Mouse (Mus musculus): Measurements from ENCODE around the gene Ffar1. TPM values are rescaled to one million over a fixed set of nuclear protein-coding genes. Genes with fewer than 3 reads are reported as not detected.

Ffar1 gene
- not detected in 2 replicates for polyA plus RNA-seq (2016; fragmentation: Nextera tagmentation; extraction: Ambion mirVana)

- Histone ChIP-seq H3K36me3 (no peaks in the 10 kb centered on the region), H3K9me3 (replicated peaks) (no peaks in the 10 kb centered on the region), H3K4me3 (no peak within 1 kb of the TSS), H3K27ac (peak within 1 kb of the TSS; percentile 58), H3K27me3 (ENCODE audit: low read depth, poor library complexity, severe bottlenecking) (no peaks in the 10 kb centered on the region), H3K4me1 (peaks cover 11% of the 10 kb centered on the region; the same call in 1 of the 2 replicates)
- no peak for DNase-seq (ENCODE audit: low spot score)
- 90% methylated on average over 12 of the region's 12 CpGs for WGBS
Measured at GRCm38 (mm10) chr7:30861464-30861863, at the start of gene Ffar1. Gene Ffar1, minus strand, starts transcription at chr7:30861564.

- H3K27me3 ChIP-seq (ENCODE audit: low read depth, poor library complexity, severe bottlenecking) = 0 out of 2 replicates have a peak, but pooled peaks cover 5% of the 10 kb centered on the region
- peaks cover 17% of the 10 kb centered on the region for H3K4me1 ChIP-seq
- H3K9me3 ChIP-seq (replicated peaks) = no peaks in the 10 kb centered on the region
- no peak overlapping the region for H3K27ac ChIP-seq
- no peak for DNase-seq (ENCODE audit: low spot score)
- H3K36me3 ChIP-seq = no peaks in the 10 kb centered on the region
- 84% methylated on average over 6 of the region's 6 CpGs for WGBS
- H3K4me3 ChIP-seq = no peak overlapping the region
Measured at GRCm38 (mm10) chr7:30909773-30910172, 48.4 kb upstream of the Ffar1 start.

- Histone ChIP-seq H3K27me3 (ENCODE audit: low read depth, poor library complexity, severe bottlenecking) (0 out of 2 replicates have a peak, but pooled peaks cover 5% of the 10 kb centered on the region), H3K4me3 (peak overlapping the region; percentile 48), H3K36me3 (no peaks in the 10 kb centered on the region), H3K4me1 (peaks cover 17% of the 10 kb centered on the region), H3K27ac (no peak overlapping the region), H3K9me3 (replicated peaks) (no peaks in the 10 kb centered on the region)
- DNase-seq (ENCODE audit: low spot score) = no peak
- 28% methylated on average over 17 of the region's 17 CpGs for WGBS
Measured at GRCm38 (mm10) chr7:30908992-30909431, 47.6 kb upstream of the Ffar1 start.

GRCm38 (mm10) chr7:30908277-30908991 lies 47.1 kb upstream of the Ffar1 start:
- H3K36me3 ChIP-seq = no peaks in the 10 kb centered on the region
- DNase-seq (ENCODE audit: low spot score) = peak; percentile 71
- no peaks in the 10 kb centered on the region for H3K9me3 ChIP-seq (replicated peaks)
- H3K4me1 ChIP-seq = peaks cover 17% of the 10 kb centered on the region
- H3K4me3 ChIP-seq = peak overlapping the region; percentile 48
- WGBS = 2% methylated on average over 25 of the region's 26 CpGs
- H3K27me3 ChIP-seq (ENCODE audit: low read depth, poor library complexity, severe bottlenecking) = 0 out of 2 replicates have a peak, but pooled peaks cover 5% of the 10 kb centered on the region
- H3K27ac ChIP-seq = no peak overlapping the region

- no peak for DNase-seq (ENCODE audit: low spot score)
- peaks cover 17% of the 10 kb centered on the region for H3K4me1 ChIP-seq
- 57% methylated on average over 4 of the region's 4 CpGs for WGBS
Measured at GRCm38 (mm10) chr7:30904042-30904441, 42.7 kb upstream of the Ffar1 start.

GRCm38 (mm10) chr7:30895217-30895616 lies 33.9 kb upstream of the Ffar1 start:
- 93% methylated on average over 3 of the region's 3 CpGs for WGBS
- no peaks in the 10 kb centered on the region for H3K36me3 ChIP-seq

More at GRCm38 (mm10) chr7:30904042-30904441, 42.7 kb upstream of the Ffar1 start:
- Histone ChIP-seq H3K27ac (no peak overlapping the region), H3K27me3 (ENCODE audit: low read depth, poor library complexity, severe bottlenecking) (0 out of 2 replicates have a peak, but pooled peaks cover 5% of the 10 kb centered on the region), H3K36me3 (no peaks in the 10 kb centered on the region), H3K4me3 (no peak overlapping the region), H3K9me3 (replicated peaks) (no peaks in the 10 kb centered on the region)

GRCm38 (mm10) chr7:30892515-30892914 lies 31.2 kb upstream of the Ffar1 start:
- Histone ChIP-seq H3K4me3 (no peak overlapping the region), H3K36me3 (no peaks in the 10 kb centered on the region), H3K4me1 (0 out of 2 replicates have a peak, but pooled peaks cover 6% of the 10 kb centered on the region), H3K27me3 (ENCODE audit: low read depth, poor library complexity, severe bottlenecking) (no peaks in the 10 kb centered on the region), H3K27ac (0 out of 2 replicates have a peak overlapping the region, but pooled peaks have one; percentile 26), H3K9me3 (replicated peaks) (no peaks in the 10 kb centered on the region)
- DNase-seq (ENCODE audit: low spot score) = no peak
- WGBS = 65% methylated on average over 3 of the region's 3 CpGs

More at GRCm38 (mm10) chr7:30895217-30895616, 33.9 kb upstream of the Ffar1 start:
- Histone ChIP-seq H3K27me3 (ENCODE audit: low read depth, poor library complexity, severe bottlenecking) (no peaks in the 10 kb centered on the region), H3K4me1 (peaks cover 14% of the 10 kb centered on the region), H3K27ac (no peak overlapping the region), H3K4me3 (no peak overlapping the region), H3K9me3 (replicated peaks) (no peaks in the 10 kb centered on the region)
- DNase-seq (ENCODE audit: low spot score) = no peak

GRCm38 (mm10) chr7:30891746-30892145 lies 30.4 kb upstream of the Ffar1 start:
- H3K36me3 ChIP-seq = no peaks in the 10 kb centered on the region
- DNase-seq (ENCODE audit: low spot score) = no peak
- 90% methylated on average over 9 of the region's 9 CpGs for WGBS
- no peak overlapping the region for H3K27ac ChIP-seq
- H3K4me3 ChIP-seq = no peak overlapping the region
- no peaks in the 10 kb centered on the region for H3K27me3 ChIP-seq (ENCODE audit: low read depth, poor library complexity, severe bottlenecking)
- H3K9me3 ChIP-seq (replicated peaks) = no peaks in the 10 kb centered on the region
- H3K4me1 ChIP-seq = 0 out of 2 replicates have a peak, but pooled peaks cover 6% of the 10 kb centered on the region

- Histone ChIP-seq H3K4me1 (0 out of 2 replicates have a peak, but pooled peaks cover 6% of the 10 kb centered on the region), H3K27ac (no peak overlapping the region), H3K27me3 (ENCODE audit: low read depth, poor library complexity, severe bottlenecking) (no peaks in the 10 kb centered on the region), H3K36me3 (no peaks in the 10 kb centered on the region), H3K4me3 (no peak overlapping the region), H3K9me3 (replicated peaks) (no peaks in the 10 kb centered on the region)
- no peak for DNase-seq (ENCODE audit: low spot score)
- WGBS = 81% methylated on average over 2 of the region's 2 CpGs
Measured at GRCm38 (mm10) chr7:30890681-30891080, 29.3 kb upstream of the Ffar1 start.

GRCm38 (mm10) chr7:30888786-30889185 lies 27.4 kb upstream of the Ffar1 start:
- 93% methylated on average over 7 of the region's 7 CpGs for WGBS
- H3K4me1 ChIP-seq = 0 out of 2 replicates have a peak, but pooled peaks cover 6% of the 10 kb centered on the region
- no peak overlapping the region for H3K27ac ChIP-seq
- no peak overlapping the region for H3K4me3 ChIP-seq
- H3K27me3 ChIP-seq (ENCODE audit: low read depth, poor library complexity, severe bottlenecking) = no peaks in the 10 kb centered on the region
- H3K36me3 ChIP-seq = no peaks in the 10 kb centered on the region
- DNase-seq (ENCODE audit: low spot score) = no peak
- H3K9me3 ChIP-seq (replicated peaks) = no peaks in the 10 kb centered on the region

GRCm38 (mm10) chr7:30887568-30888188 lies 26.3 kb upstream of the Ffar1 start:
- Histone ChIP-seq H3K27ac (no peak overlapping the region), H3K36me3 (no peaks in the 10 kb centered on the region), H3K9me3 (replicated peaks) (no peaks in the 10 kb centered on the region), H3K4me3 (no peak overlapping the region), H3K27me3 (ENCODE audit: low read depth, poor library complexity, severe bottlenecking) (no peaks in the 10 kb centered on the region), H3K4me1 (0 out of 2 replicates have a peak, but pooled peaks cover 3% of the 10 kb centered on the region)
- 85% methylated on average over 14 of the region's 14 CpGs for WGBS
- DNase-seq (ENCODE audit: low spot score) = no peak

GRCm38 (mm10) chr7:30886852-30887251 lies 25.5 kb upstream of the Ffar1 start:
- H3K4me1 ChIP-seq = no peaks in the 10 kb centered on the region
- H3K27me3 ChIP-seq (ENCODE audit: low read depth, poor library complexity, severe bottlenecking) = no peaks in the 10 kb centered on the region
- no peaks in the 10 kb centered on the region for H3K36me3 ChIP-seq
- WGBS = 88% methylated on average over 4 of the region's 4 CpGs
- DNase-seq (ENCODE audit: low spot score) = no peak
- no peaks in the 10 kb centered on the region for H3K9me3 ChIP-seq (replicated peaks)
- no peak overlapping the region for H3K4me3 ChIP-seq
- H3K27ac ChIP-seq = no peak overlapping the region

GRCm38 (mm10) chr7:30884047-30884446 lies 22.7 kb upstream of the Ffar1 start:
- Histone ChIP-seq H3K9me3 (replicated peaks) (no peaks in the 10 kb centered on the region), H3K4me1 (no peaks in the 10 kb centered on the region), H3K36me3 (no peaks in the 10 kb centered on the region), H3K27me3 (ENCODE audit: low read depth, poor library complexity, severe bottlenecking) (no peaks in the 10 kb centered on the region), H3K27ac (no peak overlapping the region), H3K4me3 (no peak overlapping the region)
- DNase-seq (ENCODE audit: low spot score) = no peak

All from limb, embryonic 10.5 days (tissue).